Mouse (Mus musculus): ENCODE measurements around the gene Prpsap2. TPM values are rescaled to one million over a fixed set of nuclear protein-coding genes. Genes with fewer than 3 reads are reported as not detected.

Prpsap2 gene
- polyA plus RNA-seq, 1 experiment from 2014 or later = 31.0 TPM

DNA sequence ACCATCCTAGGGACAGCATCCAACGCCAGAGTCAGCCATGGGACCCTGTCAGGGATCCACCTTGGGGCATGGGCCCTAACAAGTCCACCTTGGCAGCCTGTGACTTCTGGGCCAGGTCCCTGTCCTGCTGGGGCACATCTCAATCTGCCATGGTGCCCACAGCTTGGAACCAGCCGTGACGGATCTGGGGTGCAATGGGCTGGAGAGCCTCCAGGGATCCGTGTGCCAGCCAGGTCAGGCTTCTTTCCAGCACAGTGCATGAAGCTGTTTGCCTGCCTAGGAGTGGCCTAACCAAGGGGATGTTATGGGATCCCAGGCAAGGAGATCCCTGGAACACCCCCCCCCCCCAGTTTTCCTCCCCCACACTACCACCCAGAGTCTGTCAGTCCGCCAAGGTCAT, 68.9 kb downstream of the Prpsap2 start:
- no peaks in the 10 kb centered on the region for H3K27me3 ChIP-seq
- H3K4me2 ChIP-seq (replicated peaks) = no peak overlapping the region
- no peak for ATAC-seq (ENCODE audit: insufficient number of reproducible peaks, low FRiP score, low TSS enrichment, low read depth)
- no peak overlapping the region for H3K9ac ChIP-seq
- no peak overlapping the region for H3K27ac ChIP-seq (replicated peaks)
- H3K9me3 ChIP-seq (replicated peaks) = no peaks in the 10 kb centered on the region
- WGBS = 87% methylated on average over 5 of the region's 5 CpGs
- H3K4me1 ChIP-seq = peaks cover 7% of the 10 kb centered on the region; the same call in 1 of the 2 replicates
- no peak overlapping the region for H3K4me3 ChIP-seq (replicated peaks)
- no peaks in the 10 kb centered on the region for H3K36me3 ChIP-seq

- ATAC-seq (ENCODE audit: insufficient number of reproducible peaks, low FRiP score, low TSS enrichment, low read depth) = no peak
- Histone ChIP-seq H3K4me1 (peaks cover 34% of the 10 kb centered on the region), H3K27ac (replicated peaks) (peak overlapping the region; percentile 66), H3K9me3 (replicated peaks) (no peaks in the 10 kb centered on the region), H3K9ac (no peak overlapping the region), H3K4me3 (replicated peaks) (no peak overlapping the region), H3K4me2 (replicated peaks) (0 out of 2 replicates have a peak overlapping the region, but pooled peaks have one; percentile 21), H3K36me3 (no peaks in the 10 kb centered on the region), H3K27me3 (peaks cover 27% of the 10 kb centered on the region)
- 33% methylated on average over 2 of the region's 2 CpGs for WGBS
Measured at GRCm38 (mm10) chr11:61687595-61687994, 74.3 kb downstream of the Prpsap2 start.

DNA sequence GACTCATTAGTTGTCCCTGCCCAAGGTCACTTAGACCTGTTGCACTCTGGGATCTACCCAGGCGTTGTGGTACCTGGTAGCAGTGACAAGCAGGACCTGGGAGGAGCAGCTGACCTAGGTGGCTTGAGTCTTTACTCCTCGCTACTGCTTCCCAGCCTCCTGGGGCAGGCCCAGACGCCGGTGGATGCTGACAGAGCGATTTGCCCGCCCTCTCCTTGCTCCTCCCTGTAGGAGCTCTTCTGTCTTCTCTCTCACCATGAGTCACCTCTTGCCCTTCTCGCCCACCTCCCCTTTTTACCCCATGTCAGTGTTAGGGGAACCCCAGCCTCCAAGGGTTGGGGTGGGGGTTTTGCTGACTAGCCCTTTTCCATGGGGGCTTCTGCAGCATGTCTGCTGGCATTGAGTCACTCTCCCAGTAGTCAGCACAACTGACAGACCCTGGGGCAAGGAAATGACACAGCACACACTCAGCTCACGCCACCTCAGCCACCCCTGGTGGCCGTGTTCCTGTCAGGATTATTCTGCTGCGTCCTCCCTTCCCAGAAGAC, 74.9 kb downstream of the Prpsap2 start:
- H3K27ac ChIP-seq (replicated peaks) = peak overlapping the region; percentile 66
- H3K9me3 ChIP-seq (replicated peaks) = no peaks in the 10 kb centered on the region
- peak overlapping the region; percentile 21 for H3K4me2 ChIP-seq (replicated peaks)
- H3K36me3 ChIP-seq = no peaks in the 10 kb centered on the region
- peaks cover 34% of the 10 kb centered on the region for H3K4me1 ChIP-seq
- WGBS = 33% methylated on average over 10 of the region's 10 CpGs
- H3K9ac ChIP-seq = no peak overlapping the region
- peaks cover 27% of the 10 kb centered on the region for H3K27me3 ChIP-seq
- H3K4me3 ChIP-seq (replicated peaks) = 0 out of 2 replicates have a peak overlapping the region, but pooled peaks have one; percentile 8
- no peak for ATAC-seq (ENCODE audit: insufficient number of reproducible peaks, low FRiP score, low TSS enrichment, low read depth)

DNA sequence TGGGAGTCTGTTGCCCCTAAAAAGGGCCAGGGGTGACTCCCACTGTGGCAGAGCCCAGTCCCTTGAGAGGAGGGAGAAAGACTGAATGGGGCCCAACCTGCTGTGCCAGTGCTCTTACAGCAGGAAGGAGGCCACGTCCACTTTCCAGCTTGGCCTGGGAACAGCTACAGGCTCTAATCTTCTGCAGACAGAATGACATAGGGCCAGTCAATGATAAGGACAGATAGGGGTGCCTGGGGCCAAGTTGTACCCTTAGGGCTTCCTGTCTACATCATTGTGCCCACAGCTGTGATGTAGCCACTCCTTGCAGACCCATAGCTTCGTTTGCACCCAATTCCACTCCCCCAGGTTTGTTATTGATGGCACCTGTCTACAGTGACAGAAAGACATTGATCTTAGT, 75.7 kb downstream of the Prpsap2 start:
- Histone ChIP-seq H3K27ac (replicated peaks) (peak overlapping the region; percentile 17; the same call in 1 of the 2 replicates), H3K4me1 (peaks cover 34% of the 10 kb centered on the region), H3K36me3 (no peaks in the 10 kb centered on the region), H3K9ac (no peak overlapping the region), H3K27me3 (peaks cover 27% of the 10 kb centered on the region), H3K4me2 (replicated peaks) (peak overlapping the region; percentile 72), H3K4me3 (replicated peaks) (no peak overlapping the region), H3K9me3 (replicated peaks) (no peaks in the 10 kb centered on the region)
- ATAC-seq (ENCODE audit: insufficient number of reproducible peaks, low FRiP score, low TSS enrichment, low read depth) = no peak
- 54% methylated on average over 2 of the region's 2 CpGs for WGBS

- Histone ChIP-seq H3K36me3 (no peaks in the 10 kb centered on the region), H3K27me3 (peaks cover 27% of the 10 kb centered on the region), H3K9ac (no peak overlapping the region), H3K4me3 (replicated peaks) (peak overlapping the region; percentile 48), H3K27ac (replicated peaks) (0 out of 2 replicates have a peak overlapping the region, but pooled peaks have one; percentile 2), H3K4me1 (peaks cover 34% of the 10 kb centered on the region), H3K4me2 (replicated peaks) (peak overlapping the region; percentile 72), H3K9me3 (replicated peaks) (no peaks in the 10 kb centered on the region)
- ATAC-seq (ENCODE audit: insufficient number of reproducible peaks, low FRiP score, low TSS enrichment, low read depth) = no peak
- WGBS = 71% methylated on average over 8 of the region's 8 CpGs
Measured at GRCm38 (mm10) chr11:61685119-61685725, 76.7 kb downstream of the Prpsap2 start.

GRCm38 (mm10) chr11:61683907-61684731, 77.8 kb downstream of the Prpsap2 start, which contains the start of gene Fam83g:
Gene Fam83g (plus strand): TSS chr11:61684091.
- peak; percentile 68 for ATAC-seq (ENCODE audit: insufficient number of reproducible peaks, low FRiP score, low TSS enrichment, low read depth)
- no peaks in the 10 kb centered on the region for H3K9me3 ChIP-seq (replicated peaks)

More at GRCm38 (mm10) chr11:61683907-61684731, 77.8 kb downstream of the Prpsap2 start, which contains the start of gene Fam83g:
- peaks cover 27% of the 10 kb centered on the region for H3K27me3 ChIP-seq
- peak within 1 kb of the TSS; percentile 44; the same call in 1 of the 2 replicates for H3K27ac ChIP-seq (replicated peaks)
- peak within 1 kb of the TSS; percentile 48 for H3K4me3 ChIP-seq (replicated peaks)
- H3K9ac ChIP-seq = peak within 1 kb of the TSS; percentile 6; the same call in 1 of the 2 replicates
- H3K36me3 ChIP-seq = no peaks in the 10 kb centered on the region
- H3K4me1 ChIP-seq = peaks cover 34% of the 10 kb centered on the region
- peak within 1 kb of the TSS; percentile 72 for H3K4me2 ChIP-seq (replicated peaks)
- WGBS = 2% methylated on average over 76 of the region's 76 CpGs

Other genes starting within 250 kb of the Prpsap2 start
- 28.6 and 31.0 TPM in 2 replicates for gene Epn2, start 182.4 kb downstream of the Prpsap2 start, polyA plus RNA-seq (2015; fragmentation: Nextera tagmentation; extraction: Ambion mirVana)
- gene Grap, start 108.8 kb downstream of the Prpsap2 start, polyA plus RNA-seq (2015; fragmentation: Nextera tagmentation; extraction: Ambion mirVana) = 13.0 and 16.2 TPM in 2 replicates
- 9.0 and 10.9 TPM in 2 replicates for gene Fam83g, start 78.0 kb downstream of the Prpsap2 start, polyA plus RNA-seq (2015; fragmentation: Nextera tagmentation; extraction: Ambion mirVana)
- gene Slc5a10, start 41.3 kb downstream of the Prpsap2 start, polyA plus RNA-seq (2015; fragmentation: Nextera tagmentation; extraction: Ambion mirVana) = 0.12 and 0.15 TPM in 2 replicates
- gene Ulk2, start 93.0 kb upstream of the Prpsap2 start, polyA plus RNA-seq (2015; fragmentation: Nextera tagmentation; extraction: Ambion mirVana) = 15.5 and 16.5 TPM in 2 replicates
- 16.1 and 16.5 TPM in 2 replicates for gene Akap10, start 168.2 kb upstream of the Prpsap2 start, polyA plus RNA-seq (2015; fragmentation: Nextera tagmentation; extraction: Ambion mirVana)
- gene Specc1, start 194.7 kb upstream of the Prpsap2 start, polyA plus RNA-seq (2015; fragmentation: Nextera tagmentation; extraction: Ambion mirVana) = 10.8 and 12.7 TPM in 2 replicates

All from embryonic facial prominence, embryonic 15.5 days (tissue).